Mouse (Mus musculus): ENCODE measurements around the gene Itga5.

Gene Itga5

DNA sequence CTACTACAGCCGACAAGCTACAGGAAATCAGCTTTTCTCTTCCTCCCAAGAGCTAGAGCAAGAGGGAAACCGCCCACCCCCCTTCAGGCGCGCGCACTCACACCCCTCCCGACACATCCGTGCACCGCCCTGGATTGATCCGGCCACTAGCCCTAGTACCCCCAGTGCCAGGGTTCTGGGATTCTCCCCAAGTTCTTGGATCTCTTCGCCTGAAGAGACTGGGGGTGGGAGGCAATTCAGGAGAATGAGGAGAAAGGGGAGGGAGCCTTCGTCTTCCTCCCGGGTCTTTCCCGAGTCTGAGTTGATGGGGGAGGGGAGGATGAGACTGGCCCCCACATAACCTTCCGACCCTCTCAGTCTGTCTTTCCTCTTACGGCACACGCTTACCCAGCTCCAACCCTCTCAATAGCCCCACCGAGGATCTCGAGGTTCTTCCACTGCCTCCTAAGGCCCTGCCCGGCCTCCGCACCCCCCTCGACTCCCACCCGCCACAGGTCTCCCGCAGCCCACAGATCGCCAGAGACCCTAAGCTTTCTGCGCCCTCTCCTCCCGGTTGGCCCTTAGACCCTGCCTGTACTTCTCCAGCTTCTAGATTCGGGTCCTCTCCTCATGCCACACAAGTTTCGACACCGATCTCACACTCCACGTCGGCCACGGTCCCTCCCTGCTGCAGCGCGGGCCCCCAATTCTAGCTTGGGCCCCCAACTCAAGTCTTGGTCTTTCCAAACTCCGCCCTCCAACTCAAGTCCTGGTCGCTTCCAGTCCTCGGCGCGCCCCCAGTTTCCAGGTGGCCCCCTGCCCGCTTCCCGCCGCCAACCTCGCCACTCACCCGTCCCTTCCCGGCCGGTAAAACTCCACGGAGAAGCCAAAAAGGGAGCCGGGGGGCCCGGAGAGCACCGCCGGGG, 840 bp downstream of the Itga5 start:
- no peak for DNase-seq (ENCODE audit: low spot score in 2 of 2)

DNA sequence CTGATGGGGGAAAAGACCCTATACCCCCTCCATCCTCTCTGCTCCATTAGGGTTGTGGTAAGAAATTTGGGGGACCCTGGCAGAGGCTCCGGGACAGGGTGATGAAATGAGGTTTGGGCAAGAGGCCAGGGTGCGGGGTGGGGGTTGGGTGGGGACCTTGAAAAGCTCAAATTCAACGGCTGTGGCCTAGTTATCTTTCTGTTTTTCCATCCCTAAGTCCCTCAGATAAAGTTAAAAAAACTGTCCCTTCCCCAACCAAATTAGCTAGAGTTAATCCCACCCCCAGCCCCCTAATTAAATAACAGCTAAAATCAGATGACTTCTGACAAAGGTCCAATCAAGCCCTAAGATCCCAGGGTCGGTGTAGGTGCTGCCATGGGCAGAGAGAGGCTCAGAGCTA, 1.8 kb downstream of the Itga5 start:
- no peak for DNase-seq (ENCODE audit: low spot score in 2 of 2)

DNA sequence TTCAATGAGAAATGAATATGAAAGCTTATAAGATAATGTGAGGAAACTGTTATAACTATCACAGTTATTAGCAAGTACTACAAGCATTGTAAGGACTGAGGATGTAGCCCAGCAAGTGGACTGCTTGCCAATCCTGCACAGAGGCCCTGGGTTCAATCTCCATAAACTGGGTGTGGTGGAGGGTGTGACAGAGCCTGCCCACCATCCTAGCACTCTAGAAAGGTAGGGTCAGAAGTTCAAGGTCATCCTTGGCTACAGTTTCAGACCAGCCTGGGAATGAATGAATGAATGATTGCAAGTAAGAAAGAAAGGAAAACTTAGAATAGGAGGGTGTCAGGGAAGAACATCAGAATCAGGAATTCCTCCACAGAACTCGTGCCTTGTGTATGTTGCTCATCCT, 2.8 kb downstream of the Itga5 start:
- no peak for DNase-seq (ENCODE audit: low spot score in 2 of 2)

DNA sequence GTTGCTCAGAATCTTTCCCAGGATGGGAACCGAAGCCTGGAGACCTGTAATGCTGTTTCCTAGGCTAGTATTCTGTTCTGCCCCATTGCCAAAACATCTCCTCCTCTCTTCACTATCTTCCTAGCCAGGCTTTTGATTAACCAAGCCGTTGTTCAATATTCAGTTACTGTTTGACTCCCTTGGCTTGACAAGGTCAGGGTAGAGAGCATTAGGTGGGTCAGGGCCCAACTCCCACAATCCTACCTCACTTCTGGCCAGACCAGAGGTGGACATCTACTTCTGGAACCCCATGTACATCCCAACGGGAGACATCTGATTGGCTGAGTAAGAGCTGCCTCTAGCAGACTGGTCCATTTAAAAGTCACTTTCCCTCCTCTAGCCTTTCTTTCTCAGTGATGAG, 3.6 kb downstream of the Itga5 start:
- DNase-seq (ENCODE audit: low spot score in 2 of 2): no peak

DNA sequence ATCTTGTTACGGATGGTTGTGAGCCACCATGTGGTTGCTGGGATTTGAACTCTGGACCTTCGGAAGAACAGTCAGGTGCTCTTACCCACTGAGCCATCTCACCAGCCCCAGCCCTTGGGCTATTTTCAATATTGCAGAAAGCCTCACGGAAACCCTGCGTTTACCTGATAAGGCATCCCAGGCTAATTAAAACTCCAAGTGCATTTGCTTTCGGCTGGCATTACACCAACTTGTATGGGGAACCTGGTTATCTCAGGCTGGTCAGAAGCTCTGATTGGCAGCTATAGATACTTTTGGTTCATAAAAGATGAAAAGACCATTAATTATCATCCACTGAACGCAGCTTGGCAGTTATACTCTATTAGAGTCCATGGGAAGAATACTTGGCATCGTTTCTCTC, 4.2 kb downstream of the Itga5 start:
- no peak for DNase-seq (ENCODE audit: low spot score in 2 of 2)

DNA sequence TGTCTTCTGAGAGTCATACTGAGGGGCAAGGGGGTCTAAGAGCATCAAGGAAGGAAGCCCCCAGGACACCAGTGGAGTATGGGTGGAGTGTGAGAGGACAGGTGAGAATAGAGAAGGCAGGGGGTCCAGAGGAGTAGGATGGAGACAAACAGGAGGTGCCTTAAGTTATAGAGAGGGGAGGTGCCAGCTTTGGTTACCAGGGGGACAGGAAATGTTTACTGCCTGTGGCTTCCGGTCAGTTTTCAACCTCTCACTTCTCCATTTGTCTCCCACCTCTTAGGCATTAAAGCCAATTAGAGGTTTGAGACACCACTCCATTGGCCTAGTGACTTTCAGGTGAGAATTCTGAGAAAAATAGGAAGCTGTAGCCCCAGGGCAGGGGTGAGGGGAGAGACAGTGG, 5.3 kb downstream of the Itga5 start:
- DNase-seq (ENCODE audit: low spot score in 2 of 2): no peak

DNA sequence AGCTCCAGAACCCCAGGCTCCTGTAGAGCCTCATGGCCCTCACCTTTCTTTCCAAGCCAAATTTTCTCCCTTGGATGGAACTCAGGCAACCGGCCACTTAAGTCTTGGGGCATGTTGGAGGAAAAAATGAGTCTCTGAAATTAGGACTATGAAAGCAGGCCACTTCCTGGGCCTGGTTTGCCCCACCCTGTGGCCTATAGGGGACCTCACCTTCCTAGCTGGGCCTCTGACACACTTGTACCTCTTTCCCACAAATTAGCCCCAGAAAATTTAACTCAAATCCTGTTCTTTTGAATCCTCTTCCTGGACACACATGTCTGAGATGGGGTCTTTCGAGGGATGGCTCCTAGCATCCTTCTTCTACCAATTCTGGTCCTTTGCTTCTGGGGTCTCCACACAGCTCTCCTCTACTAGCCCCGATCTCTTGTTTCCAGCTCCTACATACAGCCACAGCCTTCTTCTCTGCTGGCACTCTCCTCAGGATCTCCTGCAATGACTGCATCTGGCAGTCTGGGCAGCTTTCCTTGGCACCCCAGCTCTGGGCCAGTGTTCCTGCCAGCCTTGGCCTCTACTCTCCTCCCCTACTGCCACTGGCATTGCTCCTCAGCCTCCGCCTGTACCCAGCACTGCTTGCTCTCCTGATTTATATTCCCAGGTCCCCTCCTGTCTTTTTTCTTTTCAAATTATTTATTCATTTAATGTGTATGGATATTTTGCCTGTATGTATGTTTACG, 6.5 kb downstream of the Itga5 start:
- DNase-seq (ENCODE audit: low spot score in 2 of 2): no peak

DNA sequence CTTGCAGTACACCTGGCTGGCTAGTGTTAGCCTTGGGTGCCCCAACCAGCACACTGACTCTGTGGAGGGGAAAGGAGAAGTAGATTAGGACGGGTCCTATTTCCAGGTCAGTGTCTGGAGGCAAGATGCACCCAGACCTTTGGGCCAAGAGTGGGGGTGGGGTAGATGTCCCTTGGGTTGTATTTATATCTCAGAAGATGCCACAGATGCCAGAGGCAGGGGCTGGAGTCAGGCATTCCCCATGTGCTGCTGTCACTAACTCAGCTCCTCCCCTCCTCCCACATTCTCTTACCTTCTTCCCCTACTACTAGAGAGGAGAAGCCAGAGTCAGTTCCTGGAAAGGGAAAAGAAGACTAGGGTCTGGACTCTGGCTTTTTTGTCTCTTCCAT, 7.4 kb downstream of the Itga5 start:
- DNase-seq (ENCODE audit: low spot score in 2 of 2): no peak

DNA sequence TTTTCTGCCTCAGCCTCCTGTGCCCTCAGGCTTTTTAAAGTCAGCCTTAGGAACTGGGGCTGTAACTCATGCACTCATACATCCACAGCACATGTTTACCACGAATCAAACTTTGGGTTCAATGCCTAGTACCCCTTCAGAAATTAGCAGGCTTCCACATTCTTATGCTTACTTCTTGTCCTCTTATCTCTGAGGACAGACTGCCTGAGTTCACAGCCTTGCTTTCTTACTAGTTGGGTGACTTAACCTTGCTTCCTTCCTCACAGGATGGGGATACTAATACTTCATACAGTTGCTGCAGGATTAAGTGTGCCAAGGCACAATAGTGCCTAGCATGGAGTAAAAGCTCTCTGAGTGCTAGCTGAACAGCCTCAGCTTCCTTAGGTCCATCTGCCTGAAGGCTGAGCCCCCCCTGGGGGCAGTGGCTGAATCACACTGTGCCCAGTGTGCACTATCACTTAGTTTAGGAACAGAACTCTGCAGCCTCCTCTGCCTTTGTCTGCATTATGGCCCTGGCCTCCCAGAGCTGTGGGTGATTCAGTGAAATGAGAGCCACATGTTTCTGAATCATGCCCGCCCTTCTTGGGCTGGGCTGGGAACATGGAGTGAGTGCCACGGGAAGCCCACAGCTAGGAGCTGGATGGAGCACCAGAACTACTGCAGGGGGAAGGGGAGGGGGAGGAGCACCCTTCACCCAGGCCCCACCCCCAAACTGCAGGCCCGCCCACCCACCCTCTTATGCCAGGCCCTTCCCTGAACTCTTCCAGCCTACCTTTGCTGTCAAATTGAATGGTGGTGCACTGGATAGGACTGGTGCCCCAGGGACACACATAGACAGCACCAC, 8.1 kb downstream of the Itga5 start:
- DNase-seq (ENCODE audit: low spot score in 2 of 2): no peak

DNA sequence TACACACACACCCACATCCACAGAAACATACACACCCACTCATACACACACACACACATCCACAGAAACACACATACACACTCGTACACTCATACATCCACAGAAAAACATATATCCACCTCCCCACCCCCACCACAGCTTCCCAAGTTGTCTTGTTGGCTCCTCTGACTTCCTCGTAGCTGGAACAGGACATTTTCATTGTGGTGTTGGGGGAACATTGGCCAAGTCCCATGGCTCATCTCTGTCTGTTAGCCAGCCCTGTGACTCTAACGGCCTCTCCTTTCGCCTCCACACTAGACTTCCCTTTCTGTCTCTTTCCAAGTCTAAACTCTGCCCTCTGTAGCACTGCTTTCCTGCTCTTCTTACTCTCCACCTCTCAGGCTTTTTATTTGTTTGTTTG, 8.7 kb downstream of the Itga5 start:
- no peak for DNase-seq (ENCODE audit: low spot score in 2 of 2)

DNA sequence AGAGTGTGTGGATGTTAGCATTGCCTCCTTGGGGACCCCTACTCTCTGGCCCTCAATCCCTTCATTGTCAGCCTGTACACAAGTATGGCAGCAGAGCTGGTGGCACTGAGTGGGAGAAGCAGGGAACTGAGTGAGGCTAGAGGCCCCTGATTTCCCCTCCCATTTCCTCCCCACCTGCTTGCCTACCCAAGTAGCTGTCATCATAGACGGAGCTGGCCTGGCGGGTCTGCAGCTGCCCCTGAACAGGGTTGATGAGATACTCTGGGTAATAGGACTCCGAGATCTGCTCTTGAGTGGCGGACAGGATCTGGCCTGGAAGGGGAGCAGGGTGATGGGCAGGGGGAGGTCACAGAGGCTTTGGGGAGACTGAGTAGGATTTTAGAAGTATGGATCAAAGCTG, 10.4 kb downstream of the Itga5 start:
- no peak for DNase-seq (ENCODE audit: low spot score in 2 of 2)

DNA sequence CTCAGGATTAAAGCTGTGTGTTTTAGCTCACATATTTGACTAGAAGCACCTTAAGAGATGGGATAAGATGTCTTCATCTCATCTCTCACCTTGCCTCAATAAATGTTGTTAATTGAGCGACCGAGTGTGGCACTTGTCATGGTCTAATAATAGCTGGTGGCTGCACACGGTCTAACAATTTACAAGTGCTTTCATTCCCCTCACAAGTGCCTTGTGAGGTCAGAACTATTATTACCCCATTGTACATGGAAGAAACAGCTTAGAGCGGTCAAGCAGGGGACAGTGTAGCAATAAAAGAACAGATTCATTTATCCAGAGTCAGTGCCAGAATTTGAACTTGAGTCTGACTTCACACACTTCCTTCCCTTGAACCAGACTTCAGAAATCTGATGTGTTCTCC, 11.1 kb downstream of the Itga5 start:
- no peak for DNase-seq (ENCODE audit: low spot score in 2 of 2)

DNA sequence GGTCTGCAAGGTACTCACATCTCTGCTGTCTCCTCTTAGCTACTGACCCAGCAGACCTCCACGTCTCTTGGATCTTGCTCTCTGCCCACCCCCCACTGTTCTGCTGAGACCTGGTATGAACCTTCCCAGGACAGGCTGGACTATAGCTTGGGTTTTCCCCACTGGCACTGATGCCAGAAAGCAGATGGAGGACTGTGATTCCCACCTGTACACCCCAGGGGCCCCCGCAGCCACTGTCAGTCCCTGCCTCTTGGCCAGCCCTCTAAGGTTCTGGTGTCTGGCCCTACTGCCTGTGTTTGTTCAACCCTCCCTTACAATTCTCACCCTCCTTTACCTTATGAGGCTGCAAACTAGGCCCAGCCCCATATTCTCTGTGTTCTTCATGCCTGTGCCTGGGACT, 11.9 kb downstream of the Itga5 start:
- no peak for DNase-seq (ENCODE audit: low spot score in 2 of 2)

DNA sequence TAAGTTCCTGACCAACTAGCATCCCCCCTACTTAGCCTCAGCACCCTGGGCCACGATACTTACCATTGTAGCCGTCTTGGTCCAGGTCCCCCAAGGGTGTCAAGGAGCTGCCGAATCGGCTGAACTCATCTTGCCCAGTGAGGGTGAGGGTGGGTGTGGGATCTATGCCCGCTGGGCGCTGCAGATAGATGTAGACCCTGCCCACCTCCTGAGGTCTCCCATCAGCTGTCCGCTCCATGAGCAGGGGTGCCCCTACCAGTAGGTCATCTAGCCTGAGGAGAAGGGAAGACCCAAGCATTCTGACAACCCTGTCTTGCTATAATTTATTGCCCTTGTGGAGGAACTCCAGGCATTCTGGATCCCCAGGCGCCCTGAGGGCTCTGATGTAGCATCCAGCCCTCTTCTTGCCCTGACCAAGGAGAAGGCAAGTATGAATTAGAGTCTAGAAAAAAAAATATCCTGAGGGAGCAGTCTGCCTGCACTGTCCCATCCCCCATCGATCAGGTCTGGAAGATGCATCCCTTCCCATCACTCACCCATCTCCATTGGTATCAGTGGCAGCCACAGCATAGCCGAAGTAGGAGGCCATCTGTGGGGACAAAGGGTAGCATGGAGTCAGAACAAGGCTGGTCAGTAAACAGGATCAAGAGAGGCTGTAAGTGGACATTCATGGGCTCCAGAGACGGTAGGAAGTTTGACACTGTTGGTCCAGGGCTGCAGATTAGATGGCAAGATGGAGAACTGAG, 12.9 kb downstream of the Itga5 start:
- no peak for DNase-seq (ENCODE audit: low spot score in 2 of 2)

DNA sequence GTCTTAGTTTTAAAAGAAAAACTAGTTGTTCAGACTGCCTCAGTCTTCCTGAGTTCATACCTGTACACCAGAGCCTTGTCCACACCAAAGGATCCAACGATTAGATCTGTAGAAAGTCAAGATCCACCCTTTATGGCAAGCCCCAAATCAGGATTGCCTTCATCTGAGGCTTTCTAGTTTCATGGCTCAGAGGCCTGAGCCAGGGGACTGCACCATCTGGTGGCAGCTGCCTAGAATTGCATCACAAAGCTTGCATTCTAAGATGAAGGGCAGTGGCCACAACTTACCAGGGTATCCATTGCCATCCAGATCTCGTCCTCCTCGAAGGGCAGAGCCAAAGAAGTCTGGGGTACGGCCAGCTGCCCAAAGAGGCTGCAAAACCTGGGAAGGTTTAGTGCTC, 13.7 kb downstream of the Itga5 start:
- no peak for DNase-seq (ENCODE audit: low spot score in 2 of 2)

DNA sequence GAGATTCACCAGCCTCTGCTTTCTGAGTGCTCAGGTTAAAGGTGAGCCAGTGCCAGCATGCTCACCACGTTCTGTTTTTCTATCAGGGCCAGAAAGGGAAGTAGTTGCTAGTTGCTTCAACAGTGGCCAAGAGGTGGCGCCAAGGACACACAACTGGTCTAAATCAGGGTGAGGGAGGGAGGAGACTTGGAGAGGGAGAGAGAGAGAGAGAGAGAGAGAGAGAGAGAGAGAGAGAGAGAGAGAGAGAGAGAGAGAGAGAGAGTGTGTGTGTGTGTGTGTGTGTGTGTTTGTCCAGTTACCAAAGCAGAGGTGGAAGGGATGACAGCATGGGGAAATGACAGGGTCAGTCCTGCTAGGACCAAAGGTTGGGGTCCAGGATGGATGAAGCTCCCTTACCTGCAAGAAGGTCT, 19.3 kb downstream of the Itga5 start:
- DNase-seq (ENCODE audit: low spot score in 2 of 2): peak in 1 of 2 experiments; percentile 56

DNA sequence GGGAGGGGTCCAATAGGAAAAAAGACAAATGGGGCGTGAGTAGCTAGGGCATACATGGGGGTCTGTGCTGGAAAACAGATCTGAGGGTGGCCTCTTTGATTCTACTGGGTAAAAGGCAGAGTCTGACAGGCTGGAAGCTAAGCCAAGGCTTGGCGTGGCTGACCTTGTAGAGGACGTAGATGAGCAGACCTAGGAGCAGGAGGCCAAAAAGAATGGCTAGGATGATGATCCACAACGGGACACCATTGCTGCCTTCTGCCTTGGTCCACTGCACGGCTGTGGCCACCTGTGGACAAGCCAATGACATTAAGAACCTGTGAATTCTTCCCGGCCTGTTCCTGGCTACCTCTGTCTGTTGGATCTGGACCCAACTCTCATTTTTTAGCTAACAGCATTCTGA, 20.8 kb downstream of the Itga5 start:
- no peak for DNase-seq (ENCODE audit: low spot score in 2 of 2)

DNA sequence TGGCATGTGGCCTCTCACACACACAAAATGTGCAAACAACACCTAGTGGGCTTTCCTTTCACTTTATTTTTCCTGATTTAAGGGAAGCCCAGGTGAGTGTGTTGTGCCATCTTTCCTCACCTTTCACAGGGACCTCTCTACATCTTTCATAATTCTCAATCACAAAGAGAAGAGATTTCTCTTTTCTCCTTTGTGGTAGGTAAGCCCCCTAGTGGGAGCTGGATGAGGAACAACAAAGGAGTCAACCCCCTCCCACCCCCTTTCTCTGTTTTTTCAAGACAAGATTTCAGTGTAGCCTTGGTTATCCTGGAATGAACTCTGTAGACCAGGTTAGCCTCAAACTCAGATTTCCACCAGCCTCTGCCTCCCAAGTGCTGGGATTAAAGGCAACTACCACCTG, 23.0 kb downstream of the Itga5 start:
- DNase-seq (ENCODE audit: low spot score in 2 of 2): no peak

DNA sequence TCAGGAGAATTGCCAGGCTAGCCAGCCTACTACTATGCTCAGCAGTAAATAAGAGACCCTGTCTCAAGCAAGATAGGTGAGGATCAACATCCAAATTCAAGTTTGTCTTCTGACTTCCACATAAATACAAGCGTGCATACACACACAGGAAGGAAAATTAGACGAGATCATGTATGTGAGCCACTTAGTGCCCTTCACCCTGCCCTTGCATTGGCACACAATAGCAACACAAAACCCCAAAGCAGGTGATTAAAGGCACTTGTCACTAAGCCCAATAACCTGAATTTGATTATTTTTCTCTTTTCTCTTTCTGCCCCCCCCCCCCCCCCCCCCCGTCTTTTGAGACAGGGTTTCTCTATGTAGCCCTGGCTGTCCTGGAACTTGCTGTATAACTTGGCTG, 23.6 kb downstream of the Itga5 start:
- DNase-seq (ENCODE audit: low spot score in 2 of 2): no peak

DNA sequence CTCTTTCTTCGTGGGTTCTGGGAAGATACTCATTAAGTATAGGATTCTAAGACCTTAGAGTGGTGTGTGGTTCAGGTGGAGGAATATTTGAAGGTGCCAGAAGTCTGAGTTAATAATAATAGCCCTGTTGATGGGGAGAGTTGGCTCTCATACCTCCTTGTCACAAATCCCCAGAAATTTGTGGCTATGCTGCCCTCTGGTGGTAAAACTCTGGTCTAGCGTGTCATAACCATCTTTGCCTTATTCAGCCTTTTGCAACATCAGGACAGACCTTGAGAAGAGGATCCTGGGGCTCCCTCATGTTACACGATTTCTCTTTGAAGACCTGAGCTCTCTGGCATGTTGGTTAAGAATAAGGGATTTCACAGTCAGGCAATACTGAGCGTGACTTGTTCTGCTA, 24.1 kb downstream of the Itga5 start:
- peak in 1 of 2 experiments; percentile 89 for DNase-seq (ENCODE audit: low spot score in 2 of 2)

DNA sequence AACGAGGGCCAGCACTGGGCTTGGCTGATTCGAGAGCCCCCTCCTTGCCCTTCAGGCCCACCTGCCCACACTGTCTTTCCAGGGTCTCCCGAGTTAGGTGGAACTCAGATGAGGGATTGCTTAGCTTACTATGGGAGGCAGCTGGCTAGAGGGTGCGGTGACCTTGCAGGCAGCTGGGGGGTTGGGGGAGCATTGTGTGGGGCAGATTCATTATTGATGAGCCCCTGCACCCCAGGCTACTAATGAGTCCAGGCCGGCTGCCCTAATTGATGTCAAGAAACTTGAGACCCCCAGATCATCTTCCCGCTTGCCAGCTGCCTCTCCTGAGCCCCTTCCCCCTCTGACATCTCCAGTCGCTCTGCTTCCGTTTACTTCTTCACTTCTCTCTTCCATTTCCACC, 25.0 kb downstream of the Itga5 start:
- DNase-seq (ENCODE audit: low spot score in 2 of 2): no peak

DNA sequence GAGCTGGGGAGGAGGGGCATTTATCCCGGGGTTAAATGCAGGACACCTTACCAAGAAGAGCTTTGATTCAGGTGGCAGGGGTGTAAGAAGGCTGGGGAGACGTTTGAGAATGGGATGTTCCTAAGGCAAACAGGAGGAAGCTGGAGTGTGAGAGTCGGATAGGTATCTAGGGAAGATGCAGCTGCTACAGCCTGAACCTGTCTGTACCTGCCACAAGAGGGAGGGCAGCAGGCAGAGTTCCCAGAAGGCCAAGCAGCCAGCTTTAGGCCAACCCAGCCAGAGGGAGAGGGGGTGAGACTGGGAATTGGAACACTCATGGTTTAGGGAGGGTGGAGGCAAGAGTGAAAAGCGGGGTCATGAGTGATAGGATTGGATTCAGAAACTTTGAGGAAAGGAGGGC, 25.8 kb downstream of the Itga5 start:
- no peak for DNase-seq (ENCODE audit: low spot score in 2 of 2)
